Mouse (Mus musculus): ENCODE measurements at regions not wholly inside any gene's neighbourhood (a gene's known extent, or its start where the extent isn't known, plus 50 kb on each side); places are given as distances from the start of the nearest gene placed in this dataset.

- TF ChIP-seq CTCF (IDR thresholded peaks at IDR 0.05; ENCODE audit: low read depth, low read length) = no peak
- no peak for TF ChIP-seq POLR2A (IDR thresholded peaks at IDR 0.05; ENCODE audit: insufficient read depth, low read length)
- no peak for TF ChIP-seq EP300 (IDR thresholded peaks at IDR 0.05; ENCODE audit: insufficient read depth, low read depth, low read length)
These were observed 320.1 kb downstream of the Med13l start for GRCm38 (mm10) chr5:118880546-118880945.

Measured in ES-Bruce4 (cell line).